Mouse (Mus musculus): ENCODE measurements around the gene Klf13. TPM values are rescaled to one million over a fixed set of nuclear protein-coding genes. Genes with fewer than 3 reads are reported as not detected.
A peak's percentile ranks its signal among the peaks of the same experiment; 100 is the strongest.

Gene Klf13
- total and polyA plus RNA-seq, 3 experiments: 1.7 to 9.7 (median 3.7) TPM

DNA sequence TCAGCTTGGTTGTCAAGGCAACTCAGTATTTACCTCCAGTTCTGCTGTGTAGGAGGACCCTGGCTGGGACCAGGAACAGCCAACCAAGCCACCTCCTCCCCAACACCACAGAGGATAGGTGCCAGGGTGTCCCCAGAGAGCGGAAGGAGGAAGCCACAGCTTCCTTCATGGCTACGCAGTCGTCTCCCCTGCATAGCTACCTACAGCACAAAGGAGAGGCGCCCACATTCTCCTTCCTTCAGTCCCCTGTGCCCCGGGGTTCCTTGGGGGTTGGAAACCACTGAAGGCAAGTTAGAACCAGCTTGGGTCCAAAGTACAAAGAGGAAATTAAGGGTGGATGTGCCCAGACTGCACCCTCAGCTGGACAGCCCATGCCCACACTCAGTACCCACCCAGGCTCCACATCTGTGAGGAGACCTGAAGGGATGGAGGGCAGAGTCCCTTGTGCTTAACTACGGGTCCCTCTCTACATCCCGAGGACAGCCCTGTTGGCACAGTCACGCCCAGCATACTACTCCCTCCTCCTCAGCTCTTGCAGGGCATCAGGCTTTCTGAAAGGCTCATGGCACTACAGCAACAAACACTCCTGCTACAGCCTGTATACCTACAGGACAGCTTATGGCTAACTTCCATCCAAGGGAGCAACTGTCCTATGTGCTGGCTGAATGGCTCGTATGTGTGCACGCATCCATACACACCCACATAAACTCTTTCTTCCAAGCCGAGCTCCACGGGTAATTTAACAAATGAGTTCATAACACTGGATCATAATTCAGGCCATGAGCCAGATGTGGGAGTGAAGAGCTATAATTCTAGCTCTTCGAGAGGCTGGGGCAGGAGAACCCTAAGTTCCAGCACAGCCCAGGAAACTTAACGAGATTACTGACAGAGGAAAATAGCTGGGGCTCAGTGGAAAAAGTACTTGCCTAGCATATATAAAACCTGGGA lies 13.0 kb downstream of the Klf13 start:
- DNase-seq (ENCODE audit: extremely low read depth): peak; percentile 57
- Histone ChIP-seq H3K36me3 (replicated peaks in 1 of 2; ENCODE audit: control insufficient read depth in 1 of 2, insufficient read depth in 1 of 2, low read length in 1 of 2) (peaks cover 0 to 14% of the 10 kb centered on the region in 2 experiments), H3K9me3 (replicated peaks; ENCODE audit: low read length) (peaks cover 8% of the 10 kb centered on the region), H3K79me2 (replicated peaks; ENCODE audit: control insufficient read depth, extremely low read depth, insufficient read depth, poor library complexity, severe bottlenecking) (0 out of 2 replicates have a peak, but pooled peaks cover 4% of the 10 kb centered on the region), H3K27me3 (replicated peaks) (no peaks in the 10 kb centered on the region), H3K4me1 (ENCODE audit: control insufficient read depth in 1 of 2, insufficient read depth in 2 of 2) (peaks cover 10 to 36% of the 10 kb centered on the region in 2 experiments), H3K4me3 (replicated peaks in 1 of 3; ENCODE audit: low read depth in 2 of 3, low read length in 2 of 3, poor library complexity in 1 of 3) (no peak overlapping the region), H3K27ac (ENCODE audit: insufficient read depth, low read depth) (no peak overlapping the region), H3K9ac (ENCODE audit: insufficient read depth, low read depth) (no peak overlapping the region), H3K4me2 (ENCODE audit: insufficient read depth, low read depth, poor library complexity, severe bottlenecking) (0 out of 2 replicates have a peak overlapping the region, but pooled peaks have one; percentile 9)
- in situ Hi-C loops (cut with MboI; ENCODE audit: low pct_ligation_motif_present, low pct_unique_long_range_greater_than_20kb, low sequenced_read_pairs): no loop called here
- TF ChIP-seq JUN (IDR thresholded peaks at IDR 0.05; ENCODE audit: insufficient read depth, low read depth, low read length): no peak
- no peak for TF ChIP-seq KAT2A (IDR thresholded peaks at IDR 0.05; ENCODE audit: insufficient replicate concordance, low read length)
- no peak for TF ChIP-seq GABPA (IDR thresholded peaks at IDR 0.05; ENCODE audit: insufficient replicate concordance, low read depth, low read length)
- TF ChIP-seq MAX (IDR thresholded peaks at IDR 0.05; ENCODE audit: low read length): no peak
- no peak for TF ChIP-seq TBP (conservative IDR thresholded peaks at IDR 0.05; ENCODE audit: low read depth, low read length)
- no peak for TF ChIP-seq MAFK (IDR thresholded peaks at IDR 0.05; ENCODE audit: insufficient replicate concordance, low read length)
- TF ChIP-seq ZKSCAN1 (IDR thresholded peaks at IDR 0.05; ENCODE audit: borderline replicate concordance, low read depth, low read length): no peak
- no peak for TF ChIP-seq RAD21 (IDR thresholded peaks at IDR 0.05; ENCODE audit: low read depth, low read length)
- TF ChIP-seq SMC3 (IDR thresholded peaks at IDR 0.05; ENCODE audit: low read depth, low read length): no peak
- no peak for TF ChIP-seq POLR2AphosphoS2 (IDR thresholded peaks at IDR 0.05; ENCODE audit: low read depth, low read length)
- TF ChIP-seq ETS1 (conservative IDR thresholded peaks at IDR 0.05; ENCODE audit: low read depth, low read length): no peak
- peak; percentile 35; the same call in 1 of the 2 replicates for TF ChIP-seq CHD2 (IDR thresholded peaks at IDR 0.05; ENCODE audit: low read length)
- peak; percentile 31; the same call in 1 of the 2 replicates for TF ChIP-seq EP300 (IDR thresholded peaks at IDR 0.05; ENCODE audit: low read length)
- TF ChIP-seq ELF1 (IDR thresholded peaks at IDR 0.05; ENCODE audit: low read depth, low read length): 0 out of 2 replicates have a peak, but pooled peaks have one; percentile 32
- TF ChIP-seq PAX5 (IDR thresholded peaks at IDR 0.05; ENCODE audit: low read length): no peak
- no peak for TF ChIP-seq USF2 (conservative IDR thresholded peaks at IDR 0.05; ENCODE audit: low read depth, low read length)
- no peak for TF ChIP-seq JUND (conservative IDR thresholded peaks at IDR 0.05; ENCODE audit: low read depth, low read length)
- no peak for TF ChIP-seq BHLHE40 (IDR thresholded peaks at IDR 0.05; ENCODE audit: low read depth, low read length)
- TF ChIP-seq ZNF384 (IDR thresholded peaks at IDR 0.05; ENCODE audit: low read depth, low read length): no peak
- dilution Hi-C loops (cut with MboI; ENCODE audit: extremely low pct_ligation_motif_present, extremely low pct_unique_long_range_greater_than_20kb, low sequenced_read_pairs): no loop called here

Measured in CH12.LX (cell line).